Mouse (Mus musculus) myocyte (in vitro differentiated cells): ENCODE results near the gene Grin2a. TPM values are rescaled to one million over a fixed set of nuclear protein-coding genes. Genes with fewer than 3 reads are reported as not detected.
"Not testable (repeated sequence)": the region's sequence is repeated elsewhere in the genome, so short reads cannot be mapped to it uniquely, and the experiment has no call there.

Experiments
- H3K27me3 ChIP-seq: one replicate; pipeline ENCODE4 v1.6.1; 2011; ENCODE audit not compliant: control insufficient read depth, insufficient read depth, insufficient read length
- H3K36me3 ChIP-seq: one replicate; pipeline ENCODE4 v1.6.1; 2011; ENCODE audit not compliant: control insufficient read depth, insufficient read depth
- H3K4me2 ChIP-seq: one replicate; pipeline ENCODE4 v1.6.1; 2011; ENCODE audit warnings: low read depth, control low read depth
- H3K4me3 ChIP-seq: one replicate; pipeline ENCODE4 v1.5.1; 2011; ENCODE audit warnings: mild to moderate bottlenecking, control low read depth, moderate library complexity
- H3K79me2 ChIP-seq: one replicate; pipeline ENCODE4 v1.6.1; 2011; ENCODE audit not compliant: control insufficient read depth, insufficient read depth
- H3ac ChIP-seq: one replicate; pipeline ENCODE4 v1.6.1; 2011; ENCODE audit not compliant: control insufficient read depth, insufficient read length
- CEBPB ChIP-seq: IDR thresholded peaks from 2 replicates; pipeline ENCODE4 v1.6.1; 2011; ENCODE audit warnings: mild to moderate bottlenecking, moderate library complexity; ENCODE audit not compliant: poor library complexity, insufficient read depth, severe bottlenecking
- E2F4 ChIP-seq: IDR thresholded peaks from one replicate; pipeline ENCODE4 v1.6.1; 2011; ENCODE audit warnings: mild to moderate bottlenecking, control low read depth, moderate library complexity; ENCODE audit not compliant: insufficient read depth
- MAX ChIP-seq: IDR thresholded peaks from one replicate; pipeline ENCODE4 v1.6.1; 2011; ENCODE audit warnings: low read depth, mild to moderate bottlenecking, control low read depth
- MYOD1 ChIP-seq, 3 experiments: IDR thresholded peaks; one replicate each; pipeline ENCODE4 v1.6.1; 2011; ENCODE audit warnings: control low read depth in 2 of 3, low read depth in 2 of 3, mild to moderate bottlenecking in 2 of 3, moderate library complexity in 1 of 3; ENCODE audit not compliant: insufficient read length in 2 of 3, control insufficient read depth in 1 of 3
- MYOG ChIP-seq, 3 experiments: IDR thresholded peaks; one replicate each; pipeline ENCODE4 v1.6.1; 2011; ENCODE audit warnings: control low read depth in 2 of 3, low read depth in 2 of 3, mild to moderate bottlenecking in 2 of 3; ENCODE audit not compliant: insufficient read length in 2 of 3, control insufficient read depth in 1 of 3, insufficient read depth in 1 of 3
- POLR2A ChIP-seq: IDR thresholded peaks from one replicate; pipeline ENCODE4 v1.6.1; 2011; ENCODE audit warnings: low read depth, mild to moderate bottlenecking, control low read depth, moderate library complexity; ENCODE audit not compliant: insufficient read length
- POLR2AphosphoS2 ChIP-seq: IDR thresholded peaks from one replicate; pipeline ENCODE4 v1.6.1; 2011; ENCODE audit warnings: low read depth, control low read depth; ENCODE audit not compliant: insufficient read length
- REST ChIP-seq: IDR thresholded peaks from one replicate; pipeline ENCODE4 v1.6.1; 2011; ENCODE audit warnings: mild to moderate bottlenecking, control low read depth, moderate library complexity; ENCODE audit not compliant: insufficient read depth, insufficient read length
- SRF ChIP-seq: IDR thresholded peaks from one replicate; pipeline ENCODE4 v1.6.1; 2011; ENCODE audit warnings: low read depth; ENCODE audit not compliant: control insufficient read depth, insufficient read length
- TCF12 ChIP-seq: IDR thresholded peaks from one replicate; pipeline ENCODE4 v1.6.1; 2011; ENCODE audit warnings: mild to moderate bottlenecking, control low read depth; ENCODE audit not compliant: poor library complexity, insufficient read depth, severe bottlenecking
- TCF3 ChIP-seq: IDR thresholded peaks from one replicate; pipeline ENCODE4 v1.6.1; 2011; ENCODE audit warnings: low read depth, control low read depth; ENCODE audit not compliant: insufficient read length
- USF1 ChIP-seq: IDR thresholded peaks from one replicate; pipeline ENCODE4 v1.6.1; 2011; ENCODE audit warnings: low read depth, mild to moderate bottlenecking, control low read depth, moderate library complexity
- polyA plus RNA-seq: library from polyadenylated mRNA; unstranded; fragments of >200 nt; fragmentation: generic; extraction: Trizol; gene quantifications from one replicate; pipeline ENCODE4 v1.2.1, GENCODE M21; 2012; ENCODE audit warnings: missing spikeins

Gene Grin2a
- polyA plus RNA-seq, 1 experiment = 0.01 TPM

DNA sequence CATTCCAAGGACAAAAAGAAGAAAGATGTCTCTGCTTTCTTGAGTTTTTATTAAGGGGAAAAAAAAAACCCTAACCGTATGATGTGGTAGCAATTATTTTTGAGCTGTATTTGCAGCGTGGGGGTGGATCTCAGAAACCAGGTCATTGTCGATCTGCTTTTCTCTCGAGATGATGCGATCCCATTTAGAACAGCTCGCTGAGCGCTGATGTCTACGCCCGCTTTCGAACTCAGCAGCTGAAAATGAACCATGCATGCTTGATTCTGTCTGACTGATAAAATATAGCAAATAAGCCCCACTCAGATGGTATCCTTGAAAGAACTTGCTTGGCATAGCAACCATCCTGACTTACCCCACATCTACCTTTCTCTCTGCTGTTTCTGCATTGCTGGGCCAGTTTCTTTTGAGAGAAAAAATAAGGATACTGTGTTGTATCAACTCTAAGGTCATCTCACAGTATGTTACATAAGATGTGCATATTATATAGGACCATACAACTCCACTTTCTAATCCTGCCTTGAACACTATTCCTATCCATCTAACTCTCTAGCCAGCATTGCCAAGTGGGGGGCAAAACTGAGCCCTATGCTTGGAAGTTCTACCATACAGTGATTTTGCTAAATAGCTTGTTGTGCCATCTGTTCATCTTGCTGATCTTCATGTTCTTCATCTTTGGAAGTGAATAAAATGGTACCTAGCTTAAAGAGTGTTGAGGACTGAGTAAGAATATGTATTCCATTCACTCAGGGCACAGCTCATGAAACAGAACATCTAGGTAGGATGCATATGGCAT is 369.5 kb downstream of the Grin2a start:
- Histone ChIP-seq H3K27me3 (no peaks in the 10 kb centered on the region), H3K4me3 (no peak overlapping the region), H3K36me3 (no peaks in the 10 kb centered on the region), H3K79me2 (no peaks in the 10 kb centered on the region), H3K4me2 (no peak overlapping the region), H3ac (no peak overlapping the region)
- TF ChIP-seq TCF3 = no peak
- no peak for TF ChIP-seq MYOG (IDR thresholded peaks at IDR 0.05; ENCODE audit: control insufficient read depth in 1 of 3, insufficient read depth in 1 of 3, insufficient read length in 2 of 3, low read depth in 2 of 3)
- TF ChIP-seq CEBPB = no peak
- no peak for TF ChIP-seq POLR2A
- TF ChIP-seq MAX = no peak
- no peak for TF ChIP-seq MYOD1 (IDR thresholded peaks at IDR 0.05; ENCODE audit: control insufficient read depth in 1 of 3, insufficient read length in 2 of 3, low read depth in 2 of 3)
- no peak for TF ChIP-seq USF1
- no peak for TF ChIP-seq E2F4

DNA sequence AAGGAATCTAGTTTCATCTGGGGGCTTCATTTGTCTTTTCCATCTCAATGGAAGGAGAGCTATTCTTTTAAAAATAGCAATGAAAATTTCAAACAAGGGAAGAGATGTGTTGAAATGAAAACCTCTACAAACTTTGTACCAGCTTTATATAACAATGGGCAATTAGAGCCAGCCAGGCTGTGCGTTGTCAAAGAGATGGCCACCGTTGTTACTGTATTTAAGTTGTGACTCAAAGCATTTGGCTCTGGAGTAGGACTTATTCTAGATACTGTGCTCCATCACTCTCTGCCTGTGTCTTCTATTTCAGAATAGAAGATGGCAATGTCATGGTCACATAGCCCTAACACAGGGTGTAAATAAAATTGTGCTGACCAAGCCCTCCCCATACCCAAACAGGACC is 371.0 kb downstream of the Grin2a start:
- Histone ChIP-seq H3ac (no peak overlapping the region), H3K36me3 (no peaks in the 10 kb centered on the region), H3K27me3 (no peaks in the 10 kb centered on the region), H3K79me2 (no peaks in the 10 kb centered on the region), H3K4me3 (no peak overlapping the region), H3K4me2 (no peak overlapping the region)
- no peak for TF ChIP-seq SRF
- no peak for TF ChIP-seq MYOG (IDR thresholded peaks at IDR 0.05; ENCODE audit: control insufficient read depth in 1 of 3, insufficient read depth in 1 of 3, insufficient read length in 2 of 3, low read depth in 2 of 3)
- TF ChIP-seq USF1 = no peak
- no peak for TF ChIP-seq POLR2A
- TF ChIP-seq POLR2AphosphoS2 = no peak
- no peak for TF ChIP-seq MYOD1 (IDR thresholded peaks at IDR 0.05; ENCODE audit: control insufficient read depth in 1 of 3, insufficient read length in 2 of 3, low read depth in 2 of 3)
- TF ChIP-seq TCF12 = no peak
- no peak for TF ChIP-seq REST
- TF ChIP-seq E2F4 = no peak
- no peak for TF ChIP-seq CEBPB
- TF ChIP-seq MAX = no peak
- no peak for TF ChIP-seq TCF3

DNA sequence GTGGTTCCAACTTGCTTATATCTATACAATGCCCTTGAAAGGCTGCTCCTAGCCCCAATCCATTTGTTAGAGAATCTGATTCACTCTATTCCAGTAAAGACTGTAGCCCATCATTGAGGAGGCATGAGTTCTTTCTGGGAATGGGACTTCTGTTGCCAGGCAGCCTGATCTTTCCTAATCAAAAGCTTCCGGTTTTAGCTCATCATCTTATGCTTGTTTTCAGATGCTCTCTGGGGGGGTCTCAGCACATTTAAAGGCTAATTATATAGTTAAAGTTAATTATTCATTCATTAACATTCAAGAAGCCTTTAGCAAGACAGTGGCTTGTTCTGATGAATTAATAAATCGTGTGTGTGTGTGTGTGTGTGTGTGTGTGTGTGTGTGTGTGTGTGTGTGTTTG is 377.2 kb downstream of the Grin2a start:
- TF ChIP-seq MAX = no peak
- no peak for TF ChIP-seq POLR2A
- TF ChIP-seq E2F4 = no peak
- TF ChIP-seq POLR2AphosphoS2 = no peak
- no peak for TF ChIP-seq TCF3
- no peak for TF ChIP-seq CEBPB
- TF ChIP-seq SRF = no peak
- no peak for TF ChIP-seq USF1
- TF ChIP-seq MYOG (IDR thresholded peaks at IDR 0.05; ENCODE audit: control insufficient read depth in 1 of 3, insufficient read depth in 1 of 3, insufficient read length in 2 of 3, low read depth in 2 of 3) = no peak
- no peak for TF ChIP-seq TCF12
- H3K27me3 ChIP-seq = no peaks in the 10 kb centered on the region
- H3K36me3 ChIP-seq = no peaks in the 10 kb centered on the region
- no peak overlapping the region for H3K4me2 ChIP-seq
- H3K4me3 ChIP-seq = no peak overlapping the region
- H3ac ChIP-seq = no peak overlapping the region
- no peaks in the 10 kb centered on the region for H3K79me2 ChIP-seq

DNA sequence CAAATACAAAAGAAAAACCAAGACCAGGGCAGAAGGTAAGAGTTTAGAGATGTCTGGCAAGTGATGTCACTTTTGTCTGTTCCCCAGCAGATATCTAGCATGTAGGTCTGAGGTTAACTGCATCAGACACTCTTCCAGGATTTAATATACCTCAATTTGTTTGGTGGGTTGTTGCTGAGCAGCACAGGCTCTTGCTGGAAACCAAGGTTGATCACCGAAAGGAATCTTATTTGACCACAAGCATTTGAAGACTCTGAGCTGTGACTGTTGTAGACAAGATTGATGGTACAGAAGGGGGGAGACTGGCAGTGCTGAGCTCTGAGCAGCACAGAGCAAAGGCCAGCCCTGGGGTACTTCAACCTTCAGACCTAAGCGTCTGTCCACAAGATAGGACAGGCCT is 378.1 kb downstream of the Grin2a start:
- TF ChIP-seq POLR2A = no peak
- no peak for TF ChIP-seq MAX
- TF ChIP-seq MYOD1 (IDR thresholded peaks at IDR 0.05; ENCODE audit: control insufficient read depth in 1 of 3, insufficient read length in 2 of 3, low read depth in 2 of 3) = no peak
- TF ChIP-seq REST = no peak
- no peak for TF ChIP-seq MYOG (IDR thresholded peaks at IDR 0.05; ENCODE audit: control insufficient read depth in 1 of 3, insufficient read depth in 1 of 3, insufficient read length in 2 of 3, low read depth in 2 of 3)
- TF ChIP-seq USF1 = no peak
- no peak overlapping the region for H3K4me2 ChIP-seq
- H3K4me3 ChIP-seq = no peak overlapping the region
- H3K36me3 ChIP-seq = no peaks in the 10 kb centered on the region
- H3ac ChIP-seq = no peak overlapping the region
- no peaks in the 10 kb centered on the region for H3K79me2 ChIP-seq
- H3K27me3 ChIP-seq = no peaks in the 10 kb centered on the region

DNA sequence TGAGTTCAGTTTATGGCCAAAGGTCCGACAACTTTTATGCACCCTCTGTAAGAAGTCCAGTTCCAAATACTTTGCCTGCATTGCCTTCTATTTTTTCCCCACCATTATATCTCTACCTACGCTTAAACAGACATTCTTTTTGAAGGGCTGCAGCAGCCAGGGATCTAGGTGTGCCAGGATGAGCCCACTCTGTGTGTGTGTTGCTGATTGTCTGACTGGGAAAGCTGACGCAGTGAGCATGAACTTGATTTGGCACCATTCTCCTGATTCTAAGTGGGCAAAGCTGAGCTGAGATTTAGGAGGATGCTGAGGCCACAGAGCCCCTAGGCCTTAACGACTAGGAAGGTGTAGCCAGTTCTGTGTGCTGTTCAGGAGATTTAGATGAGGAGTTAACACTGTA is 378.6 kb downstream of the Grin2a start:
- no peaks in the 10 kb centered on the region for H3K27me3 ChIP-seq
- no peak overlapping the region for H3ac ChIP-seq
- H3K79me2 ChIP-seq = no peaks in the 10 kb centered on the region
- no peaks in the 10 kb centered on the region for H3K36me3 ChIP-seq
- TF ChIP-seq MYOG (IDR thresholded peaks at IDR 0.05; ENCODE audit: control insufficient read depth in 1 of 3, insufficient read depth in 1 of 3, insufficient read length in 2 of 3, low read depth in 2 of 3) (no peak), TCF3 (no peak), E2F4 (no peak), POLR2A (no peak), MAX (no peak), USF1 (no peak), CEBPB (no peak), TCF12 (no peak), POLR2AphosphoS2 (no peak), REST (no peak), SRF (no peak), MYOD1 (IDR thresholded peaks at IDR 0.05; ENCODE audit: control insufficient read depth in 1 of 3, insufficient read length in 2 of 3, low read depth in 2 of 3) (no peak)
- no peak overlapping the region for H3K4me2 ChIP-seq
- H3K4me3 ChIP-seq = no peak overlapping the region

DNA sequence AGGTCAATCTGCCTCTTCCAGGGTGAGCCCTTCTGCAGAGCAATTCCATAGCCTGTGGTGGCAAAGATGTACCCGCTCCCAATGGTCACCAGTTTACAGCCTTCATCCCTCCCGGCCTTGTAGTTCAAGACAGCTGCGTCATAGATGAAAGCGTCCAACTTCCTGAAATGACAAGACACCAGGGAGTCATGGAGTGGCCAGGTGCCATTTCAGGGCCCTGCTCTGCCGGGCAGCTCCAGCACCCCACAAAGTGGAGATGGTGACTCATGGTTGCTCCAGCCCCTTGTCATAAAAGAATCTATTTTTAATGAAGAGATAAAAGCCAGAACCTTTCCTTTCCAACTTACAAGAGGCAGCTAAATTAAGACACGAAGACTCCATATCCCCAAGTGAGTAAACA is 382.8 kb downstream of the Grin2a start:
- H3K36me3 ChIP-seq, H3K27me3 ChIP-seq, H3K79me2 ChIP-seq, H3K4me3 ChIP-seq, H3ac ChIP-seq, H3K4me2 ChIP-seq: not testable (repeated sequence)
